Mouse (Mus musculus) ovary, postnatal 10 days (tissue): ENCODE data around the gene Iapp.
A peak's percentile ranks its signal among the peaks of the same experiment; 100 is the strongest.
"Not testable (repeated sequence)": the region's sequence is repeated elsewhere in the genome, so short reads cannot be mapped to it uniquely, and the experiment has no call there.

ENCODE experiments used
- DNase-seq: peaks from one replicate; pipeline ENCODE4 v3.0.0; 2022; ENCODE audit warnings: low spot score

Iapp gene

DNA sequence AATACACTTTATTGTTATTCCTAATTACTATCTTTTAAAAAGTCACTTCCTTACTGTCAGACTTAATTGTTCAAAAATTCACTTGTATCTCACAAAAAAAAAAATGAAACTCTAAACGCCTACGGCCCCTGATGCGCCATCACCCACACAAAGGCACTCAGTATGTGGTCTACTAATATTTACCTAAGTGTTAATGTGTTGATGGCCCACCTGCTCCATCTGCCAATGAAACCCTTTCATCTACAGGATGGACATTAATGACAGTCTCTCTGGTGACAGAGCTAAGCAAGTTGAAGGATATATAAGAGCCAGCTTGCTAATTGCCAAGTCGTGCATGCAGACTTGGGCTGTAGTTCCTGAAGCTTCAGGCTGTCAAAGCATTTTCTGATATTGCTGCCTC is at the start of gene Iapp:
Iapp (plus strand) TSS at position 326 of the 400 bp plus-strand sequence.
- DNase-seq: no peak

DNA sequence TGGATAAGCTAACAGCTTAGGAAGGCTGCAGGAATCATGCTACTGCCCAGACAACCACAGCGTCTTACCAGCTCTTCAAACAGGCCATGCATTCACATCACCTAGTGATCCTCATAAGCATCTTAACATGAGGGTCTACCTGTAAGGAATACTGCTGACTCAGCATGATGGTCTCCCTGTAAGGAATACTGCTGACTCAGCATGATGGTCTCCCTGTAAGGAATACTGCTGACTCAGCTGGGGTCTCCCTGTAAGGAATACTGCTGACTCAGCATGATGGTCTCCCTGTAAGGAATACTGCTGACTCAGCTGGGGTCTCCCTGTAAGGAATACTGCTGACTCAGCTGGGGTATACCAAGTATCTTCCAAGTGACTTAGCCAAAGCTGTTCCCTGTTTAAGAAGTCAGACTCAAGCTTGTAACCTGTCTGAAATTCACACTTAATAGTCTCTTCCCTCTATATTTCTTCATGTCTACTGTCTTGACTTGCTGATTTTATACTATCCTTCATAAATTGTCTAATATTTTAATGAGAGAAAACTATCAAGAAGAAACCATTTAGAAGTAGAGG is 47.4 kb upstream of the Iapp start:
- not testable (repeated sequence) for DNase-seq

DNA sequence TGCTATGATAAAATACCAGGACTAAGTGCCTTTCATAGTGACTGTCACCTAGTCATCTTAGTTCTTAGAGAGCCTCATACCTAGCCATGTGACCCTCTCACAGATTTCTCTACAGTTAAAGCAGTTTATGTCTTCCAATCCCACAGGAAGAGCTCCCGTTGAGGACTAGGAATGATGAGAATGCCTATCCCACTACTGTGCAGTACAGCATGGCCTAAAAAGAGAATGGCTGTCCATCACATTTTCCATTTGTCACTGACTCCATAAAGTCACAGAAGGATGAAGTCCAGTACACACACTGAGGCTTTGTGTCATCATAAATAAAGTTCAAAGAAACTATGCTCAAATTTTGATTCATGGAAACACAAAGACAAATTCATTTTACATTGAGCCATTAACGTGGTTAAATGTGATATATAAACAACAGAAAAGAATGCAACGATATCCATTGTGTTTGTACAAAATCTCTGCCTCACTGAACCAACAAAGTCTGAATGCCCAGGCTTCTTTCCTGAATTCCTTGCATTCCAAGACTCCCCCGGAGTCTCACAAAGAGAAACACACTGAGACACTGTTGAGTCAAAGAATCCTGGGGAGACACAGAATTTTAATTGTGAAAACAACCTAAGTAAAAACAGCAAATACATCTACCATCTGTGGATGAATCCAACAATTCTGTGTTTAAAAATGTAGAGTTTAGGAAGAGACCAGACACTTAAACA is 22.3 kb upstream of the Iapp start:
- DNase-seq: no peak

DNA sequence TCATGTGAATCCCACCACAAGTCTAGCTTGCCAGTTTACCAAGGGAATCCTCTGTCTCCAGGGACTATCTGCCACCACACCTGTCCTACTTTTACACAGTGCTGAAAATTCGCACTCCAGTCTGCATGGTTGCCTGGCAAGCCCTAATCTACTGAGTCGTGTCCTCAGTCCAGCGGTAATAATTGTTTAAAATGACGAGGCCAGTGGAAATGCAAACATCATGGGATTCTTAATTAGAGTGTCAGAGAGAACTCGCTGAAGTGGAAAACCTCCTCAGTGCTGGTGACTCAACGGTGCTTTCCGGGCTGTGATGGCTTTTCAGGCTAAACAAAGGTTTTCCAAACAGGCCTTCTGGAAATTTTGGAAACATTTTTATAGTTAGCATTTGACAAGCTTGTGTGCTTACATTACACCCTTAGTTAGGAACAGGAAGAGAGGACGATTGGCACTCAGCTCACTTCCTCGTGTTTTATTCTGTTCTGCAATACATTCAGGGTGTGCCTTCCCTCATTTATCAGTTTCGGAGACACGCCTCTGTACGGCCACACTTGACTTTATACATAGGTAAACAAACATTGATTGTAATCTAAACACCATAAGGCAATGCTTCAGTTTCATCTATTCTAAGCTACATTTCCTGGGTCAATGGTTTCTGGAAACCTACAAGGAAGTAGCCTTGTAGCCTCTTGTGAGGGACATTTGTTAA is 8.7 kb upstream of the Iapp start:
- no peak for DNase-seq

DNA sequence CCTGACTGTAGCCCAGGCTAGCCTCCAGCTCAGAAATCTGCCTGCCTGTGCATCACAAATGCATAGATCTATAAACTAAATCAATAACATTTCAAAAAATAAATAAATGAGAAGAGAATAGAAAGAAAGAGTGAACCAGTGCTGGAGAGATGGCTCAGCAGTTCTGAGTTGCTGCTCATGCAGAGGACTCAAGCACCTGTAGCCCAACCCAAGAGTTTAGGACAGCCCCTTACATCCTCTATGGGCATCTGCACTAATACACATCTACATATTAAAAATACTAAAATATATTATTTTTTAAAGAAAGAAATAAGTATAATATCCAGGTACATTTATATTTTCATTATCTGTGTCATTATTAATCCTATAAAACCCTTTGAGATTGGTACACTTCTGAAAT is 6.9 kb downstream of the Iapp start:
- DNase-seq: no peak

DNA sequence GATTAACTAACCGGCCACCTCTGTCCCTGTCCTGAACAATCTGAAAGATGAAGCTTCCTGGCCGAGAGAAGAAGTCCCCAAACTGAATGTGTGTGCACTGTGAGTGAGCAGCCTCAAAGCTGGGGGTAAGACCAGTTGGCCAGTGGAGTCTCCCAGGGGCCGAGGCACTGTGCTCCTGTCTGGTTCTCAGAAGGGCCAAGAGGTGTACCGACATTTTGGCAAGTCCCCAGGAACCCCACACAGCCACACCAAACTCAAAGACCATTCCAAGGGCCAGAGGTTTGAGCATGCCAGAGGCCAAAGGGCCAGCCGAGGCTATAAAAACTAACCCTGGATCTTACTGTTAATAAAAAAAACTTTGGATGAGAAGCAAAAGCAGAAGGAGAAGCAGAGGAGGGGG is 16.1 kb downstream of the Iapp start:
- no peak for DNase-seq

DNA sequence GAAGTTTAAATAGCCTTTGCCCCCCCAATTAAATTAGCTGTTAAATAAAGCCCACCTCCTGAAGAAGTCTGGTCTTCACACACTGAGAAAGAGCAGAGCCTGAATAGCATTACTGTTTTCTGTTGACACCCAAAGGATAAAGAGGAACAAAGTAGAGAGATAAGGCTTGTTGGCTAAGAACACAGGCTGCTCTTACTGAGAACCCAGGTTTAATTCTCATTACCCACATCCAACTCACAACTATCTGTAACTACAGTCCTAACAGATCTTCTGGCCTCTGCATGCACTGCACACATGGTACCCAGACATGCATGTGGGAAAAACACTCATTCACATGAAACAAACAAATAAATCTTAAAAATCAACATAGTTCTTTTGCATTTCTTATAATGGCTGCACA is 18.9 kb downstream of the Iapp start:
- no peak for DNase-seq

DNA sequence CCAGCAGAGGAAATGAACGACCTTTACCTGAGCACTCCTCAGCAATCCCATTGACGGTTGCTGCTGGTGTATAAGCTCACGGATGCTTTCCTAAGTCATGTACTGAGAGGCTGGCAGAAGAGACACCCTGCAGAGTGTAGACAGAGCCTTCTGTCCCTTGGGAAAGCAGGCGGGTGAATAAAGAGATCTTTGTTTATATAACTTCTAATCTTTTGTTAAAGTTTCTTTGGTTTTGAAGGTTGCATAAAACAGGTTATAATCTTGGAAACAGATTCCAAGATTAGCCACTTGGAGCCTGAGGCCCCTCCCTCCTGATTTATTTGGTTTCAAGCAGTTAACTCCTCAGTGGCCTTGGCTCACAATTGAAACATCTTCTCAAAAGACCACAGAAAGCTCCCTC is 24.7 kb downstream of the Iapp start, which contains the start of gene Slco1a5:
Slco1a5 (minus strand) TSS at position 101 of the 400 bp plus-strand sequence.
- DNase-seq: no peak

DNA sequence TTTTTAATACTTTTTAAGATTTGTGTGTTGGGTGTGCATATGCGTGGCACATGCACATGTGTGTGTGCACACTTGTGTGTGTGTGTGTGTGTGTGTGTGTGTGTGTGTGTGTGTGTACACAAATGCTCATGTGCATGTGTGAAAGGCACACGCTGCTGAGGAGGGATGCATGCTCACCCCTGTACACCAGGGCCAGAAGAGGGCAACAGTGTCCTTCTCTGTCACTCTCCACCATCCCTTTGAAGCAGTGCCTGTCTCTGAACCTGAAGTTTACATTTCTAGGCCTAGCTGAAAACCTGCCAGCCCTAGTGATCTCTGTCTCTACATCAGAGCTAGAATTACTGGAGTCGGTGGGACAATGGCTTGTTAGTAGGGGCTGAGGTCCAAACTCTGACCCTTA is 28.4 kb downstream of the Iapp start:
- DNase-seq: no peak

DNA sequence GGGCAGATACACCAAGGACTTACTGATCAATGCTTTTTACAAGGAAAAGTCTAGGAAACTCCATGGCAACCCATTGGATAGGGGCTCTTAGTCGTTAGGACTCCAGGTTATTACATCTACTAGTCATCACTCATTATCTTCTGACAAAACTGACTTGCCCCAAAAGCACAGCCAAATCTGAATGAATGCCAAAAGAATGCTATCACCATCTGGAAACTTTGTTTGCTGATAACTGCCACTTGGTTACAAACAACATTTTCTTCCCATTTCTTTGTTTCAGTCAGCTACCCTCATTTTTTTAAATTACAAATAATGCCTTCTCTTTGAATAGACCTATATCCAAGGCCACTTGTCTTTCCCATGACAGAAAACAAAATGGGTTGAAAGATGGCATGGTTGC is 31.0 kb downstream of the Iapp start:
- DNase-seq: no peak

DNA sequence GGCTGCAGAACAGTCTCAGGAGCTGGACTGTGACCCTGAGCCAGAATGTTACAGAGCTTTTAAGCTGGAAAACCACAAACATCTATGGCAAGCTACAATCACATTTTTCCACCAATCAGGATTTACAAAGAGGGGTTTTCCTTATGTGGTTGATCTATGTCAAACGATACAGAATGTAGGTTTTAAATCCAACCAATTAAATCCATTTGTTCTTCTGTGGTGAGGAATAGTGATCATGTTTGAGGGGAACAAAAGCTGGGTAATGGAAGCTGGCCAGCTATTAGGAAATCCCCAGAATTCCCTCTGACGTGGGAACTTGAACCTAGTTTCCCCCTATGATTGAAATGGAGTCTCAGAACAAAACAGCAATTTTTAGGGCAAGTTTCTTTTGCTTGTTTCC is 40.7 kb downstream of the Iapp start:
- no peak for DNase-seq

DNA sequence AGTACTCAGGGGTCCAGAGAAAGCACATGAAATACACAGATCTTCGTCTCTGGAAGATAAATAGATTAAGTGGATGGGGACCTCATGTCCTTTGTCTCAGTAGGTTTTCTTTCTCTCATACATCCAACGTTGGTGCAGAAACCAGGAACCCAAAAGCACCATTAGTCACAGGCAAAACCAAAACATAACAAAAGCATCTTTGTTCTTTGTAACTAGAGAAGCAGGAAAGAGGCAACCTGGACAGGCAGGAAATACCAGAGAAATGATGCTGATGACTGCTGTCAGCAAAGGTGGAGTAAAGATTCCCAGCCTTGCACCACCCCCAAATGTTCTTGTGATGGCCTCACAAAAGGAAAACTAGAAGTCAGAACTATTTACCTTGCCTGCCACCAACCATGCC is 41.4 kb downstream of the Iapp start:
- DNase-seq: no peak

DNA sequence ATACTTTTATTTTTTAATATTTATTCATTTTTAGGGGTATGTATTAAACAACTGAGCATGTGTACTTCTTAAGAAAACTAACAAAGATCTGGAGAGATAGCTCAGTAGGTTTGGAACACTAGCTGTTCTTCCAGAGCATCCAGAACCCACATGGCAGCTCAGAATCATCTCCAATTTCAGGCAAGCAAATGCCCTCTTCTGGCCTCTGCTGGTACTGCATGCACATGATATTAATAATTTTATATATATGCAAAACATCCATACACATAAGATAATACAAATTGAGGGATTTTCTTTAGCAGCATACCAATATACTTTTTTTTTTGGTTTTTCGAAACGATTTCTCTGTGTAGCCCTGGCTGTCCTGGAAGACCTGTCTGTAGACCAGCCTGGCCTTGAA is 45.3 kb downstream of the Iapp start:
- no peak for DNase-seq

DNA sequence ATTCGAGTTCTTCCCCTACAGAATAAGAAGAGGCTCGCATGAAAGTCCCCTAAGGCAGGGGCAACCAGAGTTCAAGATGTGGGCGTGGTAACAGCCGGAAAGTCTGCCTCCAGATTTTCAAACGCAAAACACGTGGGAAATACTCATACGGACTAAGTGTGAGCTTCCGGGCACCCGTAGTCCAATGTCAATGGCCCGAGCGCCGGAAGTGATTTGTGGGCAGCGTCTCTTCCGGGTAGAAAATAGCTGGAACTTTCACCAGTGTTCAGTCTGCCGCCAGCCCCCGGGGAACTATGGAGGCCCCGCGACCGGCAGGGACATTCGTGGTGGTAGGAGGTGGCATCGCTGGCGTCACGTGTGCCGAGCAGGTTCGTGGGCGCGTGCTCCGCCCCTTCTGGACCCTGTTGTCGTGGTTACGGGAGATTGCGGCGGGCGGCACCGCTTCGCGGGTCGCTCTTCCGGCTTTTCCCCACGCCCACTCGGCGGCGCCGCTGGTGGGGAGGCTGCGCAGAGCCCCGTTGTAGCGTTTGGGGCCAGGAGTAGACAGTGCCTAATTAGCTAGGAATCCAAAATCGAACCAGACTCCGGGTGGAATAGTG is 47.3 kb downstream of the Iapp start, which contains the start of gene Pyroxd1:
Pyroxd1 (plus strand) TSS at position 215 of the 599 bp plus-strand sequence.
- DNase-seq: peak; percentile 59

DNA sequence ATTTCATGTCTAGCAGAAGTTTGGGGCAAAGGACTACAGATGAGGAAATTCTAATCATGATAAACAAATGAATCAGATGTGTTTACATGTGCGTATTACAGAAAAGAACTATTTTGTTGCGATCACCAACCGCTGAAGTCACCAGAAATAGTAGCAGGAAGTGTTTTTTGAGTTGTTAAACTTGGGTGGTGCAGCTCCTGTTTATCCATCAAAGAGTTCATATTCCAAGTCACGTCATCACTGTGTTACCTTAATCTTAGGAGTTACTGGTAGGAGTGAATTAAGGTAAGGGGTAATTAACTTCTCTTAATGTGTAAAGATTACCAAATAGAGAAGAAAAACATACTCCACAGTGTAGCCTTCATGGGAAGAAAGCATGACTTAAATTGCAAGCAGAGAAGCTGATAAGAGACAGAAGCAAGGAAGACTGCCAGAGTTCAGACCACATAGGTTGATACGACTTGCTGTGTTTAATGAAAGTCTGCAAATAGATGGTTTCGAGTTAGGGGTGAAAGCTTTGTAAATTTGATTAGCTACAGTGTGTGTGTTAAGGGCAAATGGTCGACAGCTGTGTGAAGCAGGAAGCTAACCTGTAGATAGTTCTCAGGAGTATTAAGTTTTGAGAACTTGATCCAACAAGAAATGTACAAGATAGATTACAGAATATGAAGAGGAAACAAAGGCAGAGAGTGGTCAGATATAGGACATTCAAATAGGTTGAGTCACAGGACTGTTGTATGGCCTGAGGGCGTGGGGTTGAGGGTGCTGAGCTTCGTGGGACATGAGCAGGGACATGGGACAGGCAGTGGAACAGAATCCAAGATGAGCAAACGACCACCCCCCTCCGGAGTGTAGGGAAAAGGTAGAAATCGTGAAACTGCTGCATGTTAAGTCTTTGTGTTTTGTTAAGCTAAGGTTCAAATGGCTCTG is 48.2 kb downstream of the Iapp start:
- DNase-seq: no peak

DNA sequence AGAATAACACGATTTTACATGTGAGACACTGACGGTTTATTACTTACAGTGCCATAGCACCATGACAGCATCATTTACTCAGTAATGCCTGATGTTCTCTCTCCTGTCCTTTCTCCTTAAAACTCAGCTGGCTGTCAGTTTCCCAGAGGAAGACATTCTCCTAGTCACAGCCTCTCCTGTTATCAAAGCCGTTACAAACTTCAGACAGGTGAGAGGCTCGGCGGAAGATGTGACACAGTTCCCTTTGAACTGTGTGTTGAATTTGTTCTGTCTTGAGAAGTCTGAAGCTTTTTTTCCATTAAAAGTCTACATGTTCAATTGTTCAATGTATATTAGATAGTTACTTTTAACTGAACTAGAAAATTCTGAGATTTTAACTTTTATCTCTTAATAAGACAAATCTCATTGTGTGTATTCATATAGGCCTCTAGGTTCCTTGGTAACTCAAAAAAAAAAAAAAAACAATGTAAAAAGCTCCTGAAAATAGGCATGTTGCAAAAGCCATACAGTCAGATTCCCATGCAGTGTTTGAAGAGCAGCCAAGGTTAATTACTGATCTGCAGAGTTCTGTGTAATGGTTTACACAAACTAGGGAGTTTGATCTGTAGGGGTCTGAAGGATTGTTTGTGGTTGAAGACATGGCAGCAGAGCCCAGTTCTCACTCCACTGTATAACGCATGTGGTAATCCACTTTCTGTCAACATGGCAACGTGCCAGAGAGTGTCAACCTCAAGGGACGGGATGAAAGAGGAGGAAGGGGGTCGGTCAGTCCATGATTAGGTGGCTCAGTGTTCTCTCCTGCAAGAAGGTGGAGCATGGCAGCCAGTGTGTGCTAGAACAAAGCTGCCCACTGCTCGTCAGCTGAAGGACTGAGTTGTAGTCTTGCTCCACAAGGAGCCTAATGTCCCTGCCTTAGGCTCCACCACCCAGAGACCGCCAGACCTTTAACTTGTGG is 49.5 kb downstream of the Iapp start:
- DNase-seq: no peak

DNA sequence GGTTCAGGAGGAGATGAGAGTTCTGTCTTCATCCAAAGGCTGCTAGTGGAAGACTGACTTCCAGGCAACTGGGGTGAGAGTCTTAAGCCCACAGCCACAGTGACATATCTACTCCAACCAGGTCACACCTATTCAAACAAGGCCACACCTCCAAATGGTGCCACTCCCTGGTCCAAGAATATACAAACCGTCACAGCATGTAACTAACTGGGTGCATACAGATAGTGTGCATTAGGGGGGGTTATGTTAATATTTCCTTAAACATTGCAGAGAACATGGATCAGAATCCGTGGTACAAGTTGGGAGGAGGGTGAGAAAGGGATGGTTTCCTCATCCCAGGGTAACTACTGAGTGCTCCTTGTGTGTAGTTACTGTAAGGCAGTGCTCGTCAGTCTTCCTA is 53.9 kb downstream of the Iapp start:
- DNase-seq: not testable (repeated sequence)
